Mouse (Mus musculus) CH12.LX (cell line): ENCODE measurements around the gene Clcn1. TPM values are rescaled to one million over a fixed set of nuclear protein-coding genes. Genes with fewer than 3 reads are reported as not detected.
A peak's percentile ranks its signal among the peaks of the same experiment; 100 is the strongest.

Source experiments
- DNase-seq: peaks from one replicate; pipeline ENCODE4 v3.0.0-alpha.2; 2013; ENCODE audit errors: extremely low read depth
- H3K27ac ChIP-seq: 2 replicates; pipeline ENCODE4 v1.5.1; 2012; ENCODE audit warnings: low read depth, mild to moderate bottlenecking, control low read depth, moderate library complexity; ENCODE audit not compliant: insufficient read depth
- H3K27me3 ChIP-seq: replicated peaks from 2 replicates; pipeline ENCODE3; 2012; ENCODE audit warnings: inconsistent platforms
- H3K36me3 ChIP-seq, 2 experiments: replicated peaks in 1 of 2; 2 replicates each; pipeline versions ENCODE3 to v1.6.1; 2012; ENCODE audit warnings: inconsistent platforms in 1 of 2, low read length in 1 of 2, mild to moderate bottlenecking in 1 of 2, mixed read lengths in 1 of 2, moderate library complexity in 1 of 2; ENCODE audit not compliant: control insufficient read depth in 1 of 2, insufficient read depth in 1 of 2
- H3K4me1 ChIP-seq, 2 experiments: 2 replicates each; pipeline ENCODE4 v1.6.1; 2012; ENCODE audit warnings: inconsistent platforms in 1 of 2, moderate library complexity in 1 of 2; ENCODE audit not compliant: insufficient read depth in 2 of 2, control insufficient read depth in 1 of 2
- H3K4me2 ChIP-seq: 2 replicates; pipeline ENCODE4 v1.6.1; 2012; ENCODE audit warnings: low read depth, mild to moderate bottlenecking, control low read depth; ENCODE audit not compliant: poor library complexity, insufficient read depth, severe bottlenecking
- H3K4me3 ChIP-seq, 3 experiments: fragments of 150-350 bp in 1 of 3; sonication (generic) in 1 of 3; replicated peaks in 1 of 3; 2 replicates each; pipeline versions ENCODE3 to v1.5.1; 2011 to 2012; ENCODE audit warnings: low read depth in 2 of 3, low read length in 2 of 3, mild to moderate bottlenecking in 2 of 3, moderate library complexity in 2 of 3, control low read depth in 1 of 3, improper control_type of control experiment in 1 of 3, inconsistent platforms in 1 of 3, mixed read lengths in 1 of 3; ENCODE audit not compliant: poor library complexity in 1 of 3
- H3K79me2 ChIP-seq: replicated peaks from 2 replicates; pipeline ENCODE4 v1.6.1; 2012; ENCODE audit warnings: mild to moderate bottlenecking, moderate library complexity; ENCODE audit not compliant: control insufficient read depth, poor library complexity, insufficient read depth, severe bottlenecking; ENCODE audit errors: extremely low read depth
- H3K9ac ChIP-seq: 2 replicates; pipeline ENCODE4 v1.6.1; 2012; ENCODE audit warnings: low read depth, mild to moderate bottlenecking, control low read depth, moderate library complexity; ENCODE audit not compliant: insufficient read depth
- H3K9me3 ChIP-seq: replicated peaks from 2 replicates; pipeline ENCODE3; 2012; ENCODE audit warnings: low read length, inconsistent platforms, mixed read lengths
- CHD1 ChIP-seq: IDR thresholded peaks from 2 replicates; pipeline ENCODE4 v1.6.1; 2012; ENCODE audit warnings: low read depth, low read length, improper control_type of control experiment, inconsistent platforms
- CTCF ChIP-seq, 2 experiments: IDR thresholded peaks in 1 of 2; conservative IDR thresholded peaks in 1 of 2; 2 replicates each; pipeline ENCODE4 v1.5.1; 2011 to 2012; ENCODE audit warnings: low read depth in 2 of 2, low read length in 2 of 2, improper control_type of control experiment in 1 of 2, inconsistent platforms in 1 of 2, mild to moderate bottlenecking in 1 of 2, moderate library complexity in 1 of 2
- E2F4 ChIP-seq: IDR thresholded peaks from 2 replicates; pipeline ENCODE4 v1.6.1; 2011; ENCODE audit warnings: low read depth, low read length, improper control_type of control experiment; ENCODE audit not compliant: insufficient replicate concordance
- ELF1 ChIP-seq: IDR thresholded peaks from 2 replicates; pipeline ENCODE4 v1.6.1; 2014; ENCODE audit warnings: low read depth, mild to moderate bottlenecking, inconsistent platforms, low read length, improper control_type of control experiment
- EP300 ChIP-seq: IDR thresholded peaks from 2 replicates; pipeline ENCODE4 v1.6.1; 2011; ENCODE audit warnings: low read length, improper control_type of control experiment
- ETS1 ChIP-seq: conservative IDR thresholded peaks from 2 replicates; pipeline ENCODE4 v1.6.1; 2012; ENCODE audit warnings: low read depth, mild to moderate bottlenecking, inconsistent platforms, low read length, improper control_type of control experiment, moderate library complexity
- JUN ChIP-seq: IDR thresholded peaks from 2 replicates; pipeline ENCODE4 v1.6.1; 2011; ENCODE audit warnings: low read depth, mild to moderate bottlenecking, low read length, improper control_type of control experiment, moderate library complexity; ENCODE audit not compliant: insufficient read depth
- KAT2A ChIP-seq: IDR thresholded peaks from 2 replicates; pipeline ENCODE4 v1.6.1; 2012; ENCODE audit warnings: low read length, improper control_type of control experiment, inconsistent platforms; ENCODE audit not compliant: insufficient replicate concordance
- MAFK ChIP-seq: IDR thresholded peaks from 2 replicates; pipeline ENCODE4 v1.6.1; 2011; ENCODE audit warnings: low read length, improper control_type of control experiment; ENCODE audit not compliant: insufficient replicate concordance
- MXI1 ChIP-seq: IDR thresholded peaks from 2 replicates; pipeline ENCODE4 v1.6.1; 2011; ENCODE audit warnings: mild to moderate bottlenecking, low read depth, low read length, improper control_type of control experiment
- NELFE ChIP-seq: IDR thresholded peaks from 2 replicates; pipeline ENCODE4 v1.6.1; 2011; ENCODE audit warnings: low read depth, low read length, improper control_type of control experiment
- NRF1 ChIP-seq: IDR thresholded peaks from 2 replicates; pipeline ENCODE4 v1.6.1; 2014; ENCODE audit warnings: low read depth, mild to moderate bottlenecking, inconsistent platforms, low read length, improper control_type of control experiment, moderate library complexity
- POLR2AphosphoS2 ChIP-seq: IDR thresholded peaks from 2 replicates; pipeline ENCODE4 v1.6.1; 2011; ENCODE audit warnings: low read depth, low read length, improper control_type of control experiment
- RAD21 ChIP-seq: IDR thresholded peaks from 2 replicates; pipeline ENCODE4 v1.6.1; 2011; ENCODE audit warnings: low read depth, mild to moderate bottlenecking, low read length, improper control_type of control experiment, moderate library complexity
- SMC3 ChIP-seq: IDR thresholded peaks from 2 replicates; pipeline ENCODE4 v1.6.1; 2011; ENCODE audit warnings: low read depth, low read length, improper control_type of control experiment
- TCF12 ChIP-seq: IDR thresholded peaks from 2 replicates; pipeline ENCODE4 v1.6.1; 2014; ENCODE audit warnings: low read depth, mild to moderate bottlenecking, inconsistent platforms, low read length, improper control_type of control experiment
- UBTF ChIP-seq: IDR thresholded peaks from 2 replicates; pipeline ENCODE4 v1.6.1; 2012; ENCODE audit warnings: low read depth, mild to moderate bottlenecking, inconsistent platforms, low read length, improper control_type of control experiment, moderate library complexity
- ZC3H11A ChIP-seq: IDR thresholded peaks from 2 replicates; pipeline ENCODE4 v1.6.1; 2012; ENCODE audit warnings: low read depth, mild to moderate bottlenecking, inconsistent platforms, low read length, improper control_type of control experiment
- ZKSCAN1 ChIP-seq: IDR thresholded peaks from 2 replicates; pipeline ENCODE4 v1.6.1; 2012; ENCODE audit warnings: low read depth, inconsistent platforms, low read length, improper control_type of control experiment, borderline replicate concordance
- ZNF384 ChIP-seq: IDR thresholded peaks from 2 replicates; pipeline ENCODE4 v1.6.1; 2012; ENCODE audit warnings: low read depth, low read length, improper control_type of control experiment, inconsistent platforms
- dilution Hi-C: fragments of 300-500 bp; cut with MboI; formaldehyde crosslinking; loops from 2 replicates; pipeline ENCODE4 v1.14.3; 2020; ENCODE audit warnings: low sequenced_read_pairs; ENCODE audit not compliant: extremely low pct_unique_long_range_greater_than_20kb, extremely low pct_ligation_motif_present
- in situ Hi-C: fragments of 300-500 bp; cut with MboI; formaldehyde crosslinking; loops from 3 replicates; pipeline ENCODE4 v1.14.3; 2019; ENCODE audit warnings: low sequenced_read_pairs, low pct_ligation_motif_present, low pct_unique_long_range_greater_than_20kb, mixed read lengths
- polyA plus RNA-seq: library from polyadenylated mRNA; unstranded; fragments of >175 nt; gene quantifications from 2 replicates; pipeline ENCODE4 v1.2.1, GENCODE M21; 2012; ENCODE audit warnings: low read depth; ENCODE audit not compliant: insufficient read length
- total RNA-seq, 2 experiments: library from RNA; depleted of rRNA; stranded (reverse); fragments of 300-350 nt in 1 of 2; fragments of >200 nt in 1 of 2; gene quantifications; 2 replicates each; pipeline ENCODE4 v1.2.3; 2012 to 2014

Gene Clcn1
- total and polyA plus RNA-seq, 3 experiments = 0.04 to 0.50 (median 0.08) TPM

GRCm38 (mm10) chr6:42295549-42296094, 9.1 kb downstream of the Clcn1 start:
- dilution Hi-C loops = no loop called here
- peaks cover 5 to 21% of the 10 kb centered on the region in 2 experiments for H3K4me1 ChIP-seq
- H3K4me3 ChIP-seq = no peak overlapping the region
- peaks cover 0 to 6% of the 10 kb centered on the region in 2 experiments for H3K36me3 ChIP-seq
- no peak for TF ChIP-seq ZNF384
- TF ChIP-seq NELFE = no peak
- no peak for TF ChIP-seq UBTF
- TF ChIP-seq CHD1 = no peak
- TF ChIP-seq ZKSCAN1 = no peak
- no peak for TF ChIP-seq MXI1
- no peak for TF ChIP-seq ELF1
- no peak for TF ChIP-seq ETS1
- TF ChIP-seq MAFK = no peak
- no peak for TF ChIP-seq EP300
- TF ChIP-seq, all 38 proteins: peak for 0
- no peak for DNase-seq
- in situ Hi-C loops = no loop called here
- Histone ChIP-seq H3K9me3 (no peaks in the 10 kb centered on the region), H3K27me3 (no peaks in the 10 kb centered on the region), H3K9ac (no peak overlapping the region), H3K4me2 (no peak overlapping the region), H3K79me2 (no peaks in the 10 kb centered on the region), H3K27ac (no peak overlapping the region)

- no peaks in the 10 kb centered on the region for H3K9me3 ChIP-seq
- dilution Hi-C loops (no loop called here), in situ Hi-C loops (no loop called here)
- H3K27ac ChIP-seq = no peak overlapping the region
- peaks cover 0 to 2% of the 10 kb centered on the region in 2 experiments for H3K36me3 ChIP-seq
- no peak overlapping the region for H3K4me2 ChIP-seq
- H3K9ac ChIP-seq = no peak overlapping the region
- DNase-seq = no peak
- H3K27me3 ChIP-seq = no peaks in the 10 kb centered on the region
- H3K79me2 ChIP-seq = no peaks in the 10 kb centered on the region
- no peaks in the 10 kb centered on the region for H3K4me1 ChIP-seq
- TF ChIP-seq KAT2A = no peak
- H3K4me3 ChIP-seq = no peak overlapping the region
These were observed 12.9 kb downstream of the Clcn1 start for GRCm38 (mm10) chr6:42299362-42299761.

- DNase-seq = no peak
- in situ Hi-C loops = no loop called here
- TF ChIP-seq NRF1 (no peak), ZC3H11A (no peak), TCF12 (no peak), POLR2AphosphoS2 (no peak), EP300 (no peak), E2F4 (no peak), SMC3 (peak; percentile 16), ETS1 (no peak), RAD21 (peak; percentile 13), JUN (no peak), CTCF (conservative IDR thresholded peaks at IDR 0.05 in 1 of 2, IDR thresholded peaks at IDR 0.05 in 1 of 2; ENCODE audit: low read depth in 2 of 2, low read length in 2 of 2) (peak in 1 of 2 experiments; percentile 46; a peak in 2 of 4 replicates)
These were observed 23.4 kb downstream of the Clcn1 start for GRCm38 (mm10) chr6:42309816-42310378.

More at GRCm38 (mm10) chr6:42309816-42310378, 23.4 kb downstream of the Clcn1 start:
- dilution Hi-C loops = no loop called here
- Histone ChIP-seq H3K36me3 (no peaks in the 10 kb centered on the region), H3K4me3 (no peak overlapping the region), H3K79me2 (no peaks in the 10 kb centered on the region), H3K27me3 (no peaks in the 10 kb centered on the region), H3K4me1 (peaks cover 0 to 7% of the 10 kb centered on the region in 2 experiments; a peak in 2 of 4 replicates), H3K9ac (no peak overlapping the region), H3K4me2 (no peak overlapping the region), H3K9me3 (no peaks in the 10 kb centered on the region), H3K27ac (no peak overlapping the region)
